Mouse (Mus musculus): Measurements from ENCODE around the gene Asb18. TPM values are rescaled to one million over a fixed set of nuclear protein-coding genes. Genes with fewer than 3 reads are reported as not detected.

Gene Asb18
- not detected in 3 replicates for total RNA-seq (2017)

DNA sequence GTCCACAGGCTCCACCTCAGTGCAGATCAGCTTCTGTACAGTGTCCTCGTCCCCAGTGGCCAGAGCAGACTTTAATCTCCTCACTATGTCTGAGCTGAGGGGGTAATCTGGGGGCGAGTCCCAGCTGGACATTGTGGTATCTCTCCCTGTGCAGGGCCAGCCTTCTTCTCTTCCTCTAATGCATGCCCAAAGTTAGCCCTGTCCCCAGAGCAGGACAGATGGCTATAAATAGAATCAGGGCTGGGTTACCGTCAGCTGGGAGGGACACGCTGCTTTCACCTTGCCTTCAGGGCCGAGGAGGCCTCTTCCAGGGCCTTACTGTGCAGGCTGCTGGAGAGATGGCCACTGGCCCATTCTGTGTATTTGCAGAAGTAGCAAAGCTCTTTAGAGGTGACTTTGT, at the start of gene Asb18:
Asb18 (minus strand) TSS at position 221 of the 400 bp plus-strand sequence.
- ATAC-seq (replicated peaks; ENCODE audit: insufficient number of reproducible peaks, low FRiP score, low TSS enrichment, poor library complexity, severe bottlenecking), result no peak

DNA sequence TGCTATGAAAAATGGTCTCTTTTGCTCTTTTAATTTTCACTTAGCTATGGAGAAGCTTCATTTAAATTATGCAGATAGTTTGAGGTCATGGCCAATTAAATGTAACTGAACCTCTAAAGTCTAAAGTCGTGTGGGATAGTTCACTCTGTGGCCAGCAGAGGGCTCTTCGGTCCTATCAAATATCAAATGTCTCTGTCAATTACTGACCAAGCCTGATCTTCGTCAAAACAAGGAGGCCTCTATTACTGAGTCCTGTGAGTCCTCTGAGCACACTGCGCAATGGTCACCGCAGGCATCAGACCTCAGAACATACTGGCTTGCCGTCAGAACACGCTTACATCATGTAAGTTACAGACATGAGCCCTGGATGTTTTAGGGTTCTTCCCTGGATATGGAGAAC, 46.1 kb upstream of the Asb18 start:
- ATAC-seq (replicated peaks; ENCODE audit: insufficient number of reproducible peaks, low FRiP score, low TSS enrichment, poor library complexity, severe bottlenecking), result no peak

GRCm38 (mm10) chr1:90060054-90060453, 45.6 kb upstream of the Asb18 start:
- no peak for ATAC-seq (replicated peaks; ENCODE audit: insufficient number of reproducible peaks, low FRiP score, low TSS enrichment, poor library complexity, severe bottlenecking)

- ATAC-seq (replicated peaks; ENCODE audit: insufficient number of reproducible peaks, low FRiP score, low TSS enrichment, poor library complexity, severe bottlenecking), result no peak
These were observed 40.5 kb upstream of the Asb18 start for GRCm38 (mm10) chr1:90054991-90055390.

DNA sequence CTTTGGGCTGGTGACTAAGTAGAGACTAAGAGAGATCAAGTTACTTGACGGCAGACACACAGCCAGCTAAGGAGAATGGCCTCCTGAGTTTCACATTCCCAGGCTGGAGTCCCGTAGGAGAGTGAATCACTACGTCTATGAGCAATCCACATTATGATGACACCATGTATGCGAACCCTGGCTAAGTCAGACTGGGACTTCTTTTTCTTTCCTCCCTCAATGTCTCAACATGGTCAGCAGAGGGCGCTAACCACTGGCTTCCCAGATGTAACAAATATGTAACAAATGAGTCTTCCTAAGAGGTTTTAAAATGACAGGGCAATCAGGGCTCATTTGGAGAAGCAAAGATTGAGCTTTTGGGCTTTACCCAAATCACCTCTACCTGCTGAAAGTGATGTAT, 36.9 kb upstream of the Asb18 start:
- ATAC-seq (replicated peaks; ENCODE audit: insufficient number of reproducible peaks, low FRiP score, low TSS enrichment, poor library complexity, severe bottlenecking), result no peak

DNA sequence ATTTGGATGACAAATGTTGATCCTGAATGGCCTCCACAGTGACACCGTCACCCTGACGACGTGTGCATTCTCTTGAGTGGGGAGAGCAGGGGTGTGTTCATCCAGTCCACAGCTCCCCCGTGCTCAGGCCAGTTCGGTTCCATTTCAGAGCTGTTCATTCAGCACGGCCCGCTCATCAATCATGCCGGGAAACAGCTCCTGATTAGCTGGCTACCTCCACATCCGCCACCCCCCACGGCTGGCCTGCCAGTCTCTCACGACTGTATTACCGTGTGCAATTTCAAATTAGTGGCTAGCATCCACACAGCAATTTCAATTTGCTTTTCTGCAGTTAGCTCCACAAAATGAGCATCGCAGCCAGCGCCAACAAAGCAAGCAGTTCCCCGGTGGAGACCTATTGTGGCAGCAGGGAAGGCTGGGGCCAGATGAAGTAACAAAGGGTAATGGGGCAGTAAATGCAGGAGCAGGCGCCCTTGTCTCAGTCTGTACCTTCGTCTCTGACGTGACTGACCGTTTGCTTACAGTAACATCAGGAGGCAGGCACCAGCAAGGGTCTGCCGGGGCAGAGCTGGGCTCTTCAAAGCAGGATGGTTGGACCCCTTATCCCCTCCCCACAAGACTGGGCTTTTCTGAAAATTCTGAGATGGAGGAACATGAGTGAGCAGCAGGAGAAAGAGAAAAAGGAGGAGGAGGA, 35.7 kb upstream of the Asb18 start:
- no peak for ATAC-seq (replicated peaks; ENCODE audit: insufficient number of reproducible peaks, low FRiP score, low TSS enrichment, poor library complexity, severe bottlenecking)

- ATAC-seq (replicated peaks; ENCODE audit: insufficient number of reproducible peaks, low FRiP score, low TSS enrichment, poor library complexity, severe bottlenecking), result no peak
These were observed 13.8 kb upstream of the Asb18 start for GRCm38 (mm10) chr1:90028305-90028704.

GRCm38 (mm10) chr1:90026945-90027344, 12.5 kb upstream of the Asb18 start:
- ATAC-seq (replicated peaks; ENCODE audit: insufficient number of reproducible peaks, low FRiP score, low TSS enrichment, poor library complexity, severe bottlenecking), result no peak

DNA sequence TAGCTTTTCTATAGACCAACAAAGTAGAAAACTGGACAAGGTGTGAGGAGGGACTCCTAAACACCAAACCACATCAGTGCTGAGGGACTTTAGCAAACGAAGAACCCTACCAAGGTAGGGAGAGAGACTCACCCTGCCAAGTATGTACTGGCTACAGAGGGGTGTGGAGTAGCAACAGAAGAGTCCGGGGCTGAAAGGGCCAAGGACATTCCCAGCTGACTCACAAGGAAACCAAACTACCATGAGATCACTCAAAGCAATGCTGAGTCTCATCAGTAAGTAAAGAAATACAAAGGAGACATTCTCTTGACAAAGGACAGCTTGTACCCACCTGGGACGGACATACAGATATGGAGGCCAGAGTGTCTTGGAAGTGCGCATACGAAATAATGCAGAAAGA, 5.9 kb upstream of the Asb18 start:
- no peak for ATAC-seq (replicated peaks; ENCODE audit: insufficient number of reproducible peaks, low FRiP score, low TSS enrichment, poor library complexity, severe bottlenecking)

DNA sequence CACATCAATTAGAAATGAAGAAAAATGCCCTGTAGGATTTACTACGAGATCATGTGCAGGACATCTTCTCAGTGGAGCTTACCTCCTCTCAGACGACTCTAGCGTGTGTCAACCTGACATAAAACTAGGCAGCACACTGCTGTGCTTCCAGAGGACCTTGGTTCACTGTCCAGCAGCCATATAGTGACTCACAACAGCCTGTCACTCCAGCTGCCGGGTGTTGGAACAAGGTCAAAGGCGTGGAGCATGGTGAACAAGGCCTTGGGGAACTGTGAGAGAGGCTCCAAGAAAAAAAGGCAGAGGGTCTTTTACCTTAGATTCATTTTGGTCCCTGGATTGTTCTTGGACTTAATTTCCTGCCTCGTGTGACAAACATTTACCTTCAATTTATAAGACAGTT, 3.6 kb upstream of the Asb18 start:
- no peak for ATAC-seq (replicated peaks; ENCODE audit: insufficient number of reproducible peaks, low FRiP score, low TSS enrichment, poor library complexity, severe bottlenecking)

- ATAC-seq (replicated peaks; ENCODE audit: insufficient number of reproducible peaks, low FRiP score, low TSS enrichment, poor library complexity, severe bottlenecking), result no peak
These were observed 1.2 kb downstream of the Asb18 start for GRCm38 (mm10) chr1:90013273-90013672.

DNA sequence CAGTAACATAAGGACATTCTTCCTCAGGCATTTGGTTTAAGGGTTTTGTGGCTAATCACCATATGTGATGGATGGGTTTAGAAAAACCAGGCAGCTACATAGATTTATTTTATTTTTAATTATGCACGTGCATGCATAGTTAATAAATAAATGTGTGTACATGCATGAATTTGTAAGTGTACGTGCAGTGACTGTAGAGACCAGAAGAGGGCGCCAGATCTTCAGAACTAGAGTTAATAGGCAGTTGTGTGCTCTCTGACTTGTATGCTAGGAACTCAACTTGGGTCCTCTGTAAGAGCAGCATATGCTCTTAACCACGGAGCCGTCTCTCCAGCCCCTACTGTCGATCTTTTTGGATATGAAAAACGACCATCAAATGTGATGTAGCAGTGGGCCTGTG, 1.6 kb downstream of the Asb18 start:
- ATAC-seq (replicated peaks; ENCODE audit: insufficient number of reproducible peaks, low FRiP score, low TSS enrichment, poor library complexity, severe bottlenecking), result no peak

DNA sequence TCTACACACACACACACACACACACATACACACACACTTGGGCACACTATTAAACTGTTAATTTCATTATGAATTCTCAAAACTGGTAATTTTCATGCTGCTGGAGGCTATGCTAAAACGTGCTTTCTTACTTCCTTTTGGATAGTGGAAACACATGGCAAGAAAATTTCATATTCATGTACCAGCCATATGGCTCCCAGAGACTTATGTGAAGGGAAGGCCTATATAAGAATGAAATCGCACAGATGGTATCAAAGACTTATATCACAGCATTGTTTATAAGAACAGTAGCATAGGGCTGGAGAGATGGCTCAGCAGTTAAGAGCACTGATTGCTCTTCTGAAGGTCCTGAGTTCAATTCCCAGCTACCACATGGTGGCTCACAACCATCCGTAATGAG, 2.3 kb downstream of the Asb18 start:
- ATAC-seq (replicated peaks; ENCODE audit: insufficient number of reproducible peaks, low FRiP score, low TSS enrichment, poor library complexity, severe bottlenecking), result no peak

- ATAC-seq (replicated peaks; ENCODE audit: insufficient number of reproducible peaks, low FRiP score, low TSS enrichment, poor library complexity, severe bottlenecking), result no peak
These were observed 4.4 kb downstream of the Asb18 start for GRCm38 (mm10) chr1:90010077-90010476.

DNA sequence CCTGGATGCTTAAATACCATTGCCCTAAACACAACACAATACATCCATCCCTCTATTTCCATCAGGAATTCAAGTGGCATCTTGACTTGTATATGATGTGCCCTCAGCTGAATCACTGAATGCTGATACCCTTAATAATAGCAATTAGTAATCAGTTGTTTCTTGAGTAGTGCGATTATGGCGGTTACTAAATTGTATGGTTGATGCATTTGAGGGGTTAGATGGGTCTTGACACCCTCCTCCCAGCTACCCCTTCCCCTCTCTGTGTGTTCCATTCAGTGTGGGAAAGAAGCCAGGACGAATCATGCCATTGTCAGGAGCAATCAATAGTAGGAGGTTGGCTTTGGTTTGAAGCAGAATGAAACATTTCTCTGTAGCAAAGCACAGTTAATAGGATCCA, 5.3 kb downstream of the Asb18 start:
- ATAC-seq (replicated peaks; ENCODE audit: insufficient number of reproducible peaks, low FRiP score, low TSS enrichment, poor library complexity, severe bottlenecking), result no peak

DNA sequence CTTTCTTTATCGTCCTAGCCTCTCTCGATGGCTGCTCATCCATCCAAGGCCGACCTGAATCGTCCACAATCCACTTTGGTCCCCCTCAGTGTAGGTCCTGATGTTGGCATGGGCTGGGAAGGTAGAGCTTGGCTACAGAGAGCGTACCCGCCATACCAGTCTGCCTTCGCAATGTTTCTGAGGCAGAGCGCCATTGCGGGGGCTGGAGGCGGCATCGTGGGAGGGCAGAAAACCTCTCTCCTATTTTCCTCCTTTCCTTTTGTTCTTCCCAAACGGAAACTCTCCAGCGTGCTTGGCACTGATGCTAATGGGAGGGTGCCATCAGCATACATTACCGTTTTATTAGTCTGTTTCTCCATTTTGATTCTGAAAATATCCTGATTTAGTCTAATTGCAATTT, 7.8 kb downstream of the Asb18 start:
- ATAC-seq (replicated peaks; ENCODE audit: insufficient number of reproducible peaks, low FRiP score, low TSS enrichment, poor library complexity, severe bottlenecking), result no peak

DNA sequence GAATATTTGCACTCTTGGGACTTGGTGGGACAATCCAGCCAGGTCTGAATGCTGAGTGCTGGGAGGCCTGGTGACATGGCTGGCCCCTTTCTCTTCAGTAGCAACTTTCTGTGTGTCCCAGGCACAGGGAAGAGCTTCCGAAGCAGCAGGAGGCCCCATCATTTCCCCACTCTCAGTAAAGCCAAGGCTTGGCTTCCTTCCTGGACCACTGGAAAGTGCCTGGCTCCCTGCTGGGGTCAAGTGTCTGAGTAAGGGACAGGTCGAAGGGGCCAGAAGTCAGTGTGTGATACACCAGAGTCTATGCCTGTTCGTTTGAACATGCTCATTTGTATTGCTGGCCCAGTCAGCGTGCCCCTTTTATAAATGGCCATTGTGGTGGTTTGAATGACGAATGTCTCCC, 13.5 kb downstream of the Asb18 start:
- ATAC-seq (replicated peaks; ENCODE audit: insufficient number of reproducible peaks, low FRiP score, low TSS enrichment, poor library complexity, severe bottlenecking), result no peak

DNA sequence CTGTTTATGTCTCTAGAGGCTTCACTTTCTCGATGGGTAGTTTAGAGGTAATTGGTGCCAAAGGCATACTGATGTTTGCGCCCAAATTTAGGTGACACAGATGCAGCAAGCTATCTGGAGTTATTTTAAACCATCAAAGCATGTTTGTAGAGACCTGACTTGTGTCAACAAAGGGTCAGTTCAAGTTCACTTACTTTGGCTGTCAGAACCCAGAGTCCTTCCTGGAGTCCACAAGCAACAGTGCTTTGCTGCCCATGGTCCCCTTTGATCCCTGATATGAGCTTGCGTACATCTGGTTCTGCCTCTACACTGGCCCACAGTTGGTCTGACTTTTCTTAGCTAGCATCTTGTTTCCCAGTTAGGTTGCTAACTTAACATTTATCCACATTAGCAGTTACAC, 14.6 kb downstream of the Asb18 start:
- no peak for ATAC-seq (replicated peaks; ENCODE audit: insufficient number of reproducible peaks, low FRiP score, low TSS enrichment, poor library complexity, severe bottlenecking)

GRCm38 (mm10) chr1:89998696-89999095, 15.8 kb downstream of the Asb18 start:
- ATAC-seq (replicated peaks; ENCODE audit: insufficient number of reproducible peaks, low FRiP score, low TSS enrichment, poor library complexity, severe bottlenecking), result no peak

DNA sequence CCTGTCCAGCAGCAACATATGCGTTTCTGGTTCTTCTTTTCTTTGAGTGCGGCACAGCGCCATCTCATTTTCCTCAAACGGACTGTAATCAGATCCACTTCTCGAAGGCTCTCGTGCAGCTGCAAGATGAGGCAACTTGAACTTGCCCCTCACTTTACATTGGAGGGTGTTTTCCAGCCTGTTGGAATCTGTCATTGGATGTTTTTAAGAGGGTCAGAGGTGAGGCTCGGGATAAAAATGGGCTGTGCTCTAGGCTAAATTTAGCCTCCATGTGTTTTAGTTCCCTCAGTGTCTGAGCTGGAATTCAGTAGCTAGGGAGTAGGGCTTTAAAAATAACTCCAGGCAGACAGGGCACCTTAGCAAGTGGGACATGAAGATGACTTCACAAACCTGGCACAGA, 16.4 kb downstream of the Asb18 start:
- no peak for ATAC-seq (replicated peaks; ENCODE audit: insufficient number of reproducible peaks, low FRiP score, low TSS enrichment, poor library complexity, severe bottlenecking)

DNA sequence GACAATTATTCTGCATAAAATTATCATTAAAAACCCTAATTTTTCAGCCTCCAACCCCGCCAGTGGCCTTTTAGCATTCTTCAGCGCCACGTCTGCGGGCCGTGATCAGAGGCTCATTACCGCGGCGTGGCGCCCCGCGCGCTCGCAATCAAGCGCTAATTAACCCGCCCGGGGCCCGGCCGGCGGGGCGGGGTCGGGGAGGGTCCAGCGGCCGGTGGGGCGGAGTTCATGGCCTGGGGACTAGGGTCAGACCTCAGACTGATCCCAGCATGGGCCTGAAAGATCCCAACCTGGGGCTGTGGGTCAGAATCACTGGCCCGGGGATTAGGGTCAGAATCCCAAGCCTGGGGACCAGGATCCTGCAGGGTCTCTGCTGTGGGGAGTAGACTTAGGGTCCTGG, 22.2 kb downstream of the Asb18 start:
- ATAC-seq (replicated peaks; ENCODE audit: insufficient number of reproducible peaks, low FRiP score, low TSS enrichment, poor library complexity, severe bottlenecking), result no peak
